ENCODE assay signal across 22 mouse cellular contexts in the genomic region with DNA sequence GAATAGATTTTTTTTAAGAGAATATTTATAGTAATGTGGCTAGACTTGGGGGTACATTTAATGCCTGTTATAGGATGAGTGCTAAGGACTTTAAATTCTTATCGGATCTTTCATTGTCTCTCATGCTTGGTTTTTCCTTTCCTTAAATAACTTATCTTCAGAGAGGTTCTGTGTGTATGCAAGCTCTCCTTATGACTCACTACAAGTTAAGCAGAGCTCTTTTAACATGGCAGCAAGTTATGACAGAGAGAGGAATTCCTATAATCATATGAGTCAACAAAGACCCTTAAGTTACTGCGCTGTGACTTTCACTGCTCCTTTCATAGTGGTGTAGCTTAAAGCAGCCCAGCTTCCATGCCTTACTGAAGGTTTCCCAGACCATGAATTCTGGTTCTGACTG.
DNase-seq lines count a peak whose midpoint lies in the region; TF ChIP-seq lines count a peak whose summit lies in the region.
"Had no signal": no experiment of that assay in that cellular context is flagged by ENCODE, and none has a peak within 500 bp of the region (broad histone marks: within the 10 kb centered on the region; RNA-seq: fewer than 3 reads in every experiment).

No protein-coding gene starts in this region.

- H3K9me3 ChIP-seq in CH12.LX (replicated peaks; ENCODE audit: low read length) = no peaks in the 10 kb centered on the region

- TF ChIP-seq RAD21 in CH12.LX (IDR thresholded peaks at IDR 0.05; ENCODE audit: low read depth, low read length) = no peak

- dilution Hi-C loops in CH12.LX (cut with MboI; ENCODE audit: extremely low pct_ligation_motif_present, extremely low pct_unique_long_range_greater_than_20kb, low sequenced_read_pairs) = no loop called here

- TF ChIP-seq POLR2A in CH12.LX (IDR thresholded peaks at IDR 0.05; ENCODE audit: low read depth, low read length) = no peak
- TF ChIP-seq POLR2A in embryonic fibroblast, embryonic 13.5 days (IDR thresholded peaks at IDR 0.05; ENCODE audit: low read depth, low read length) = no peak

- peak; percentile 45; the same call in 1 of the 2 replicates for TF ChIP-seq EP300 in CH12.LX (IDR thresholded peaks at IDR 0.05; ENCODE audit: low read length)

- no peak overlapping the region for H3K4me2 ChIP-seq in CH12.LX (ENCODE audit: insufficient read depth, low read depth, poor library complexity, severe bottlenecking)

- in situ Hi-C loops in CH12.LX (cut with MboI; ENCODE audit: low pct_ligation_motif_present, low pct_unique_long_range_greater_than_20kb, low sequenced_read_pairs) = no loop called here

- no peak for TF ChIP-seq CTCF in CH12.LX (conservative IDR thresholded peaks at IDR 0.05 in 1 of 2, IDR thresholded peaks at IDR 0.05 in 1 of 2; ENCODE audit: low read depth in 2 of 2, low read length in 2 of 2)
- TF ChIP-seq CTCF in embryonic fibroblast, embryonic 13.5 days (IDR thresholded peaks at IDR 0.05; ENCODE audit: borderline replicate concordance, insufficient read depth, low read length) = no peak

- H3K79me2 ChIP-seq in CH12.LX (replicated peaks; ENCODE audit: control insufficient read depth, extremely low read depth, insufficient read depth, poor library complexity, severe bottlenecking) = no peaks in the 10 kb centered on the region

- no peaks in the 10 kb centered on the region for H3K27me3 ChIP-seq in CH12.LX (replicated peaks)
- H3K27me3 ChIP-seq: Patski had no signal

- H3K9ac ChIP-seq in CH12.LX (ENCODE audit: insufficient read depth, low read depth) = no peak overlapping the region

- H3K4me1 ChIP-seq in CH12.LX (ENCODE audit: control insufficient read depth in 1 of 2, insufficient read depth in 2 of 2) = peaks cover 0 to 6% of the 10 kb centered on the region in 2 experiments; a peak in 2 of 4 replicates
- peaks cover 5% of the 10 kb centered on the region for H3K4me1 ChIP-seq in embryonic fibroblast, embryonic 13.5 days (ENCODE audit: control insufficient read depth, insufficient read depth, low read length)

- no peaks in the 10 kb centered on the region for H3K36me3 ChIP-seq in CH12.LX (replicated peaks in 1 of 2; ENCODE audit: control insufficient read depth in 1 of 2, insufficient read depth in 1 of 2, low read length in 1 of 2)
- H3K36me3 ChIP-seq: G1E had no signal

- DNase-seq in 3T3-L1 (ENCODE audit: low read depth, low spot score) = peak; percentile 15
- DNase-seq in CH12.LX (ENCODE audit: extremely low read depth) = peak; percentile 7
- DNase-seq in Muller cell, postnatal 12 days (ENCODE audit: inconsistent ontology term) = peak; percentile 18
- DNase-seq in kidney, postnatal 36 days = no peak
- DNase-seq in frontal cortex, postnatal 36 days (ENCODE audit: low spot score in 2 of 2) = no peak
- DNase-seq in kidney, adult 9 months = no peak
- no peak for DNase-seq in thymus, postnatal 25 days
- DNase-seq: adrenal gland, adult 2 months; adrenal gland, adult 8-10 months; adrenal gland, postnatal 10 days; adrenal gland, postnatal 14 days; adrenal gland, postnatal 25 days; adrenal gland, postnatal 36 days; B cell, adult 2 months; cerebellum, adult 11 months; cerebellum, adult 11-12 months; cerebellum, adult 18-20 months; cerebellum, adult 2 months; cerebellum, adult 8-10 months had no signal

- no peak overlapping the region for H3K27ac ChIP-seq in CH12.LX (ENCODE audit: insufficient read depth, low read depth)
- H3K27ac ChIP-seq in embryonic fibroblast, embryonic 13.5 days (ENCODE audit: insufficient read depth, low read length) = peak overlapping the region; percentile 10; the same call in 1 of the 2 replicates

- H3K4me3 ChIP-seq in CH12.LX (replicated peaks in 1 of 3; ENCODE audit: low read depth in 2 of 3, low read length in 2 of 3, poor library complexity in 1 of 3) = no peak overlapping the region
- no peak overlapping the region for H3K4me3 ChIP-seq in embryonic fibroblast, embryonic 13.5 days (ENCODE audit: insufficient read depth, low read length)

TF ChIP-seq in CH12.LX, 34 proteins besides CTCF, POLR2A, EP300 and RAD21:
- TF ChIP-seq ELF1 (IDR thresholded peaks at IDR 0.05; ENCODE audit: low read depth, low read length) (no peak), MEF2A (IDR thresholded peaks at IDR 0.05; ENCODE audit: borderline replicate concordance, low read depth, low read length) (peak; percentile 42; the same call in 1 of the 2 replicates), JUND (conservative IDR thresholded peaks at IDR 0.05; ENCODE audit: low read depth, low read length) (peak; percentile 61), IRF4 (IDR thresholded peaks at IDR 0.05; ENCODE audit: low read depth, low read length) (peak; percentile 74), RCOR1 (conservative IDR thresholded peaks at IDR 0.05; ENCODE audit: low read depth, low read length) (no peak)

Comparison
In these comparisons a context has a peak if more than half of its experiments do, and no peak if none do; other contexts are left out.
1. DNase-seq: peak in 3T3-L1 (single experiment), CH12.LX (single experiment) and Muller cell, postnatal 12 days (single experiment); none in kidney, postnatal 36 days (0 of 2), frontal cortex, postnatal 36 days (0 of 2), kidney, adult 9 months (single experiment) and thymus, postnatal 25 days (single experiment).